Mouse (Mus musculus): Measurements from ENCODE around the gene Cby1. TPM values are rescaled to one million over a fixed set of nuclear protein-coding genes. Genes with fewer than 3 reads are reported as not detected.
A peak's percentile ranks its signal among the peaks of the same experiment; 100 is the strongest.
"Not testable (repeated sequence)": the region's sequence is repeated elsewhere in the genome, so short reads cannot be mapped to it uniquely, and the experiment has no call there.

Gene Cby1
- polyA plus RNA-seq (2015; fragmentation: Nextera tagmentation; extraction: Ambion mirVana) = 57.0 and 57.5 TPM in 2 replicates

DNA sequence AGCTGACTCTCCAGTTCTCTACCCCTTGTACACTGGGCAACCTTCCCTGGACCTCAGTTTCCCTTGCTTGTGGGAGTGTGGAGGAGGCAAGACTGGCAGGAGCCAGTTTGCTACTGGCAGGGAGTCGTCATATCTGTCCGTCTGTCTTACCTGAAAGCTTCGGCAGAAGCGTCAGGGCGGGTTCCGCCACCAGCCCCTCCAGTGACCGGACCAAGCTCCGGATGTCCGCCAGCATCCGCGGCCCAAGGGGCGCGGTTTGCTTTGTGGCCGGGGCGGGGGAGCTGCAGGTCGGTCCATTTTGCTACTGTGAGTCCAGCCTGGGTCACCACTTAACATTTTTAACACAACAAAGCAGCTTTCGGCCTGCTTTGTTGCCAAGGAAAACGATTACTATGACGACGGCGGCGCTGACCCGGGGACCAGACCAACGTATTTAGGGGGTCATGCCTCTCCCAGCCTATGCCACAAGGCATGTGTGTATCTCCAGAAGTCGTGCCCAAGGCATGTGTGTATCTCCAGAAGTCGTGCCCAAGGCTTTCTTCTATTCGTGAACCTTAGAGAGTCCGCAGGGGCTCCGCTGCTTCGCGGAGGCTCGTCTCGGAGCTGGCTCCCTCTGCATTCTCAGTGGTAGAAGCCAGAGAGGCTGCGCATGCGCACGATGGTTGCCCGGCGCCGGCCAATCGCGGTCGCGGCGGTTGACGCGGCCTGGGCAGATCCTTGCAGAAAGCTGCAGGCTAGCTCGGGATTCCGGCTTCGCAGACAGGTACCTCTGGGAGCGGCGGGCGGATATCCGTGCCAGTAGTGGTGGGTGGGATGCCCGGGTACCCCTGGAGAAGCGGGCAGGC lies at the start of gene Cby1, which contains the start of gene Fam227a:
TSS of gene Cby1 (plus strand) at position 669 of the 845 bp plus-strand sequence.
TSS of gene Fam227a (minus strand) at position 426 of the 845 bp plus-strand sequence.
- peak; percentile 90 for DNase-seq (ENCODE audit: low spot score)

DNA sequence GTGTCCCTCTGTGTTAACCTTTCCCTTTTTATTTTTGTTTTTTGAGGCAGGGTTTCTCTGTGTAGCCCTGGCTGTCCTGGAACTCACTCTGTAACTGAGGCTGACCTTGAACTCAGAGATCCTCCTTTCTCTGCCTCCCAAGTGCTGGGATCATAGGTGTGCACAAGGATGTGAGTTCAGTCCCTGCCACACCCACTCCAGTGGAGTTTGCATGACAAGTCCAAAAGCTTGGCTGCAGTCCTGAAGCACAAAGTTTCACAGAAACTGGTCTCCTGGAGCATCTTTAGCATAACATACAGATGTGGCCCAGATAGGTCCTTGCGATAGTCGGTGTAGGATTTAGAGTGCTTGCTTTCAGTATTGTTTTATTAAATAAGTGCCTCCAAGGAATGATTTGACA lies 49.8 kb upstream of the Cby1 start:
- DNase-seq (ENCODE audit: low spot score) = no peak

DNA sequence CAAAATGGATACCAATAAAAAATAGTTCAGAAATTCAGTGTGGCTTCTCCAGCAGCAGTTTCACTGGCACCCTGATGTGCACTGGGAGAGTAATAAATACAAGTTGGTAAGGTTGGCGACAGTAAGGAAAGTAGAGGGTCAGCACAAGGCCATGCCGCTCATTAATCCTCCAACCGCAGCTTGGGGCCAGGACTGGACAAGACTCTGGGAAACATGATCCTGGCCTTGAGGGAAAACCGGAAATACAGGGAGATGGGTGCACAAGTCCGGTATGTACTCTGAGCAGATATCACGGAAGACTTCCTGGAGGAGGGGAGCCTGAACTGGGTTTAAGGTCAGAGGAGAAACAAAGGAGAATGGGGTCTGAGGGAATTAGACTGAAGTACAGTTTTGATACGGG lies 43.5 kb upstream of the Cby1 start:
- DNase-seq (ENCODE audit: low spot score) = no peak

DNA sequence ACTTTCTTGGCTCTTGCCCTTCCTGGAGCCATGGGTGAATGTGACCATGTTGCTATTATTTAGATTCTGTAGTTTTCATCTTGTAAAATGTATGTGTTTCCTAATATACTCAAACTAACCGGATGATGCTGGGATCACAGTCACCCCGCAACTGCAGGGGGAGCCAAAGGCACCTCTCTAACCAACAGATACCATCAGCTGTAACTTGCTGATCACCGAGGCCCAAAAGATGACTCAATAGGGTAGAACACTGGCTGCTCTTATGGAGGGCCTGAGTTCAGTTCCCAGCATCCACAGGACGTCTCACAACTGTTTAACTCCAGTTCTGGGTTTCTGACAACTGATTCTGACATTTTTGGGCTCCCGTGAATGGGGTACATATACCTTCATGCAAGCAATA lies 42.3 kb upstream of the Cby1 start:
- DNase-seq (ENCODE audit: low spot score) = no peak

DNA sequence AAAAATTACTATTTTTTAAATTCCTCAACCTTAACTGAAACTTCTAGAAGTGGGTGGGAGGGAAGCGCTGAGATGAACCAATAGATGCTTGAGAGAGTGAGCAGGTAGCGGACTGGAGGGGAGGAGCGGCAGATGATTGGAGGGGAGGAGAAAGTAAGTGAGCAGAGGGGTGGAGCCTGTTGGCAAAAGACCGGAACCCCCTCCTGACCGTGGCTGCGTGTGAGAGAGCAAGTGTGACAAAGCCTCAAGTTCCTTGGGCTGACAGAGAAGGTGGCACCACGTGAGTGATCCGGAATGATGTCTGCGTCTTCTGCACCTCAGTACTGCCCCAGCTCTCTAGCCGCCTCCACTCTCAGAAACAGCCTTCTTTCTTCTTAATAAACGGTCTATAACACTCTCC lies 41.9 kb upstream of the Cby1 start:
- no peak for DNase-seq (ENCODE audit: low spot score)

DNA sequence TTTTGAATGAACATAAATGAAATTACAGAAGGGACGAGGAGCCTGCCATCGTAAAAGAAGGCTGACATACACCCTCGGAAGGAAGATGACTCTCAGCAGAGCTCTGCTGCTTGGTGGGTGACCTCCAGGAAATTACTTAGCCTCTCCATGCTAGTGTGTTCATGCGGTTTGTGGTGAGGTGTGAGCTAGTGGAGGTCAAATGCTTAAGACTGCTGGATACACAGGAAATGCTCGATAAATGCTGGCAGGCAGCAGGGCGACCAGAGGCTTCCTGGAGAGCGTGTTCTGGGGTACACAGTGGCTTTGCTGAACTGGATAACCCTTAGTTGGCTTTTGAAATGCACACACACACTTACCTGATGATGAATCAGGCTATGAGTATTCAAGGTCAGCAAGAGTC lies 40.5 kb upstream of the Cby1 start:
- no peak for DNase-seq (ENCODE audit: low spot score)

DNA sequence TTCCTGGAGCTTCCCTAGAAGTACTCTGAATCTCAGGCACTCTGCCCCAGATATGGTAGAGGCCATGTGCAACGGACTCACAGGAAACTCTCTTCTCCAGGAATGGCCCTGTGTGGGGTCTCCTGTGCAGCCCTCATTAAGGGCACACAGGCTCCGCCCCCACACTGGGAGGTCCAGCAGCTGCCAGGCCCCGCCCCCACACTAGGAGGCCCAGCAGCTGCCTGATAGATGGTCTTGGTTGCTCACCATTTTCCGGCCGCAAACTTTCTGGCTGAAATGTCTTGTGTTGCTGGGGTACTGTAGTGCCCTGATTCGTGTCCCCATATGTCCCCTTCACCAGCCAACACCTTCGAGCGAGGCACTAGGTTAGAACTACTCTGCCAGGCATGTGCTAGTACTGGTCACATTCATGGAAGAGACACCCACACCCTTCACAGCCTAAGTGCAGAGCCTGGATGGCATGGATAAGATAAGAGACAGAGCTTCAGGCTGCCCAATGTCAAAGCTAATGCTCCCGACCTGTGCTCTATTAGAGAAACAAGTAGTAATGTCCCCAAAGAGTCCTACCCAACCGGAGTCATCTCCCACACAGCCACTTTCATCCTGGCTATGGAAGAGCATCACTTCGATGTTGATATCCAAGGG lies 39.1 kb upstream of the Cby1 start:
- no peak for DNase-seq (ENCODE audit: low spot score)

DNA sequence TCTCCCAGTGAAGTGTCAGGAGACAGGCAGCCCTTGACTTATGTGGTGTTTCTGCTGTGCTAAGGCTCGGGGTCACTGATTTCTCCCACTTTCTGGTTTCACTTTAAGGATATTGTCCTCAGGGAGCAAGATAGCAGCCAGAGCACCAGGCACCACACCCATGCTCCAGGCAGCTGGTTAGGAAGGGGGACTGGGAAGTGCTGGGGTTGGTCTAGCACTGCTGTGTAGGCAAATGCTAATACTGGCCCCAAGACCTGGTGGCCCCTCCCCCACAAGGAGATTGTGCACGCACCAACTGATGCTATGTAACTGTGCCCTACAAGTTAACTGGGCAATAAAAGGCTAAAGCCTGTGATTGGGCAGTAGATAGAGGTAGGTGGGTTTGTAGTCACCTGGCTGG lies 28.5 kb upstream of the Cby1 start:
- DNase-seq (ENCODE audit: low spot score) = no peak

DNA sequence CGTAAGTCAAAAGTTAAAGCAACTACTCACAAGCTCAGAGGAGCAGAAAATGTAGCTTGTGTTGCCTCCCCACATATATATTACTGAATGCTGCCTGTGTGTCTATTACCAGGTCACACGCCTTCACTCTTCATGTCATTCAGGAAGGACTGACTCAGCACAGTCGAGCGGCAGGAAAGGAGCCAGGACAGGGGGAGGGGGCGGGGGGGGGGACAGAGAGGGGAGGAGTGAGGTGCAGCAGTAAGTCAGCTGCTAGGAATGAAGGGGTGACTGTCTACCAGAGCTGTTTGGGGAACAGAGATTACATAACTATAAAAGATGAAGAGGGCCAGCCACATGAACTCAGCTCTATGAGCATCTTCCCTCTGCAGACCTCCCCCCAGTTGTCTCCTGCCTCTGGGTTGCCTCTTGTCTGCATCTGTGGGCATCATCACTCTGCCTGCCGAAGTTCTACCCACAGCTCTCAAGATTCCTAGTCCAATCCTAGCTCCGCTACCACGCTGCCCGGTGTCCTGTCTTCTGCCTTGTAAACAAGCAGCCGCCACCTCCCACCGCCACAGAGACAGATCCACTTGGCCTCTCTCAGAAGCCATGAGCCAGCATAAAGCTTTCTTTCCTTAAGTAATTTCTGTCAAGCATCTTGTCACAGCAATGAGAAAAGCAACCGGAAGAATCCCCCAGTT lies 17.7 kb upstream of the Cby1 start:
- DNase-seq (ENCODE audit: low spot score) = no peak

DNA sequence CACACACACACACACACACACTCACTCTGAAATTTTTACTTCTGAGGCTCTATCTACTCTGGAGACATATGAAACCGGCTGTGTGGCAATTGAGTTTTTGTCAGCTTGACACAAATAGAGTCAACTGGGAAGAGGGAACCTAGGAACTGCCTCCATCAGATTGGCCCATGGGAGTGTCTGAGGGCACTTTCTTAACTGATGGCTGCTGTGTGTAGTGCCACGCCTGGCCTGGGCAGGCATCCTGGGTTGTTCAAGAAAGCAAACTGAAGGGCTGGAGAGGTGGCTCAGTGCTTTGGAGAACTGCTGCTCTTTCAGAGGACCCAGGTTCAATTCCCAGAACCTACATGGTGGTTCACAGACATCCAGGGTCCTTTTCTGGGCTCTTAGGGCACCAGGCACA lies 13.5 kb upstream of the Cby1 start:
- DNase-seq (ENCODE audit: low spot score) = no peak

DNA sequence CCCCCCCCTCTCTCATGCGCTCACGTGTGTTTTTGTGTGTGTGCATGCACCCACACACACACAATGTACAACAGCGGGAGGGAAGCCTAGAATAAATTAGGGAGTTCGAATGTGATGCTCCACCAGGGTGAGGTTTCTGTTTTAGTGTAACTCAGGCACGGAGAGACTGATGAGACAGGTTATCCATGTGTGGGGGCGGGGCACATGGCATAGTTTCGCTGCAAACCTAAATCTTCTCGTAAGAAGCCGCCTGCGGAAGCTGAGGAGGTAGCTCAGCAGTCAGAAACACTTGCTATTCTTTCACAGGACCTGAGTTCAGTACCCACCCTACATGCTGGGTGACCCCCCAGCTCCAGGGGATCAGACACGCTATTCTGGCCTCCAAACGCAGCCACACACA lies 10.9 kb upstream of the Cby1 start:
- DNase-seq (ENCODE audit: low spot score) = no peak

DNA sequence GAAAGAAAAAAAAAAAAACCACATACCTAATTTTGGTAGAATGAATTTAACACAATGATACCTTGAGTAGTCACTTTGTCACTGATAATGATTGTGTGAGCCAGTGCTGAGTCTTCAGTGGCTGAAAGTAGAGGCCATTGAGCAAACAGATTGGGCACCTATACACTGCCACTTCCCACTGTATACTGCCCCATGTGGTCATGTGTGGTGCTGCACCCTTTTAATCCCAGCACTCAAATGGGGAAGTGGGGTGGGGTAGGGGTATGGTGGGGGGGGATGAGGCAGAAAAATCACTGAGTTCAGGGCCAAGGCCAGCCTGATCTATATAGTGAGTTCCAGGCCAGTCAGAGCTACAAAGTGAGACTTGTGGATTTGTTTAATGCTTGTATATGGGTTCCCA lies 8.4 kb upstream of the Cby1 start:
- peak; percentile 64 for DNase-seq (ENCODE audit: low spot score)

DNA sequence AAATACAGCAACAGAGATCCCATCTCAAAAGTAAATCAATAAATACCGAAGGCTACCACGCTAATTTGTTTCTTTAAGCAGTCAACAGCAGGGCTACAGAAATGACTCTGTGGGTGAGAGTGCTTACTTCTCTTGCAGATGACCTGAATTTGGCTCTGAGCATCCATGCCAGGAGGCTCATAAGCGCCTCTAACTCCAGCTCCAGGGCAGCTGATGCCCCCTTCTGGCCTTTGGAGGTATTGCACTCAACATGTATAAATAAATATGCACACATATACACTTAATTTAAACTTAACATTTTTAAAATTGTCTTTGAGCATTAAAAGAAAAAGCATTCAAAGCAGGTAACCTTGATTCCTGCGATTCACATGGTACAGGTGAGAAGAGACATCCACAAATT lies 7.5 kb upstream of the Cby1 start:
- DNase-seq (ENCODE audit: low spot score) = peak; percentile 49

DNA sequence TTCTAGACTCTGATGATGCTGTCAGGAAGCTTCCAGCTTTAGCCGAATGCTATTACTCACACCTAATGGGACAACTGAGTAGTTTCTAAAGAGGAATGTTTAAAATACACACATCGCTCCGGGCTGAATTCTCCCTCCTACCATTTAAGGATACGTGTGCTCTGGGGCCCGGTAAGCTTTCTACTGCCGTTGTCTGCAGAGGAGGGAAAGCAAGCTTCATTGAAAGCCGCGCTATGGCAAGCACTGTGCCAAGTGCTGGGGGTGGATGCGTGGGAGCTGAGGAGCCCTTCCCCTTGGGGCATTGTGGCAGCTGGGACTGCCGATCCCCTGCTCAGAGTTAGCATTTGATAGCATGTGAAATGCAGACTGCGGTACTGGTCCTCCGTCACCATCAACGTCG lies 2.5 kb upstream of the Cby1 start:
- DNase-seq (ENCODE audit: low spot score) = no peak

DNA sequence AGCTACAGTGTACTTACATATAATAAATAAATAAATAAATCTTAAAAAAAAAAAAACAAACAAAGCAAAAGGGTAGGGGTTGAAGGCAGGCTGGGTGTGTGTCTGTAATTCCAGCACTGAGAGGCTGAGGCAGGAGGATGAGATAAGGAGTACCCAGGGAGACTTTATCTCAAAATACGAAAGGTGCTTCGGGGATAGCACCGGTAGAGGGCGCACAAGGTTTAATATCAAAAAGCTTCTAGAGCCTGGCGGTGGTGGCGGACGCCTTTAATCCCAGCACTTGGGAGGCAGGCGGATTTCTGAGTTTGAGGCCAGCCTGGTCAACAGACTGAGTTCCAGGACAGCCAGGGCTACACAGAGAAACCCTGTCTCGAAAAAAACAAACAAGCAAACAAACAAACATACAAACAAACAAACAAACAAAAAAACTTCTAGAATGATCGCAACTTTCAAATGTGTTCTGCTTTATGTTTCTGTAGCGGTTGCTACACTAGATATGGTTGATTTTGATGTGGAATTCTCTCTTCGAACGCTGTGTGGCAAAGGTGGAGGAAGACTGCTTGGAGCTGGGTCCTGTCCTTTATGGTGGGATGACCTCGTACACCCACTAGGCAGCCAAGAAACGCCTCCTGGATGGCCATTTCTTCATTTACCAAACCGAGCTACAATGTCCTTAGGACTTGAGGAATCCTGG lies 1.0 kb upstream of the Cby1 start:
- DNase-seq (ENCODE audit: low spot score) = peak; percentile 84

DNA sequence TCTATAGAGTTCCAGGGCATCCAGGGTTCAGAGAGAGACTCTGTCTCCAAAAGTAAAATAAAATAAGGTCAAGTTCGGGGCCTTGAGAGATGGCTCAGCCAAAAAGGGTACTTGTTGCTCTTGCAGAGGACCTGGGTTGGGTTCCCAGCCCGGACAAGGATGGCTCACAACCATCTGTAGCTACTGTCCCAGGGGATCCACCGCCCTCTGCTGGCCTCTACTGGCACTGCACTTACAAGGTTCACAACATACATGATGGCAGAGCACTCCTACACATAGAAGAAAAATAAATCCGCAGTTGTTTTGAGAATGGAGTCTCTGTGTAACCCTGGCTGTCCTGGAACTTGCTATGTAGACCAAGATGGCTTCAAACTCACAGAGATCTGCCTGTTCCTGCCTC lies 2.9 kb downstream of the Cby1 start:
- DNase-seq (ENCODE audit: low spot score) = peak; percentile 48

DNA sequence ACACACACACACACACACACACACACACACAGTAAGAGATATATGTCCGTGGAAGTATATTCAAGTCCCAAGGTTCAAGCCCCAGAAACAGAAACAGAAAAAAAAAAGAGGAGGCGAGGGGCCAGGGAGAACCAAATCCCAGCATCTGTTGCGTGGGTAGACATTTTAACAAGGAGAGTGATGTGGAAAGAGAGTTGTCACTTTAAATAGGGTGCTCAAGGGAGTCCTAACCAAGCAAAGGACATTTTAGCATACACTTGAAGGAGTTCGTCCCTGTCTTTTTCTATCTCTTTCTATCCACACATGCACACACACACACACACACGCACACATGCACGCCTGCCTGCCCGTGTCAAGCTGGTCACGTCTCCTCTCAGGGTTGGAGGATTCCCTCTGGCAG lies 5.7 kb downstream of the Cby1 start:
- DNase-seq (ENCODE audit: low spot score) = no peak

DNA sequence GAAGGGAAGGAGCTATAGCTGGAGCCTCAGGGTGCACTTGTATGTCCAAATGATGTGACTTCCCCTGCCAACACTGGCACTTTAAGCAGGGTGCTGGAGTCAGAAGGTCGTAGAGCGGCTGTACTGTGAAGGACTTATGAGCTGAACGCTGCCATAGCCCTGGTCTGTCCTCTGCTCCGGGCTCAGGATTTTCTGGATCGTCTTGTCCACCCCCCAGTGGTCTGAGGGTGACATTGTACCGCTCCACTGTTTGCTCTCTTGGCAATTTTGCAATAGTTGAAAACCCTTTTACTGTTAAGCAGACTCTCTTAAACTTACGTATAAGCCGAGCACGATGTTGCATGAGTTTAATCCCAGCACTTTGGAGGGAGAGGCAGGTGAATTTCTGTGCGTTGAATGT lies 10.2 kb downstream of the Cby1 start:
- no peak for DNase-seq (ENCODE audit: low spot score)

DNA sequence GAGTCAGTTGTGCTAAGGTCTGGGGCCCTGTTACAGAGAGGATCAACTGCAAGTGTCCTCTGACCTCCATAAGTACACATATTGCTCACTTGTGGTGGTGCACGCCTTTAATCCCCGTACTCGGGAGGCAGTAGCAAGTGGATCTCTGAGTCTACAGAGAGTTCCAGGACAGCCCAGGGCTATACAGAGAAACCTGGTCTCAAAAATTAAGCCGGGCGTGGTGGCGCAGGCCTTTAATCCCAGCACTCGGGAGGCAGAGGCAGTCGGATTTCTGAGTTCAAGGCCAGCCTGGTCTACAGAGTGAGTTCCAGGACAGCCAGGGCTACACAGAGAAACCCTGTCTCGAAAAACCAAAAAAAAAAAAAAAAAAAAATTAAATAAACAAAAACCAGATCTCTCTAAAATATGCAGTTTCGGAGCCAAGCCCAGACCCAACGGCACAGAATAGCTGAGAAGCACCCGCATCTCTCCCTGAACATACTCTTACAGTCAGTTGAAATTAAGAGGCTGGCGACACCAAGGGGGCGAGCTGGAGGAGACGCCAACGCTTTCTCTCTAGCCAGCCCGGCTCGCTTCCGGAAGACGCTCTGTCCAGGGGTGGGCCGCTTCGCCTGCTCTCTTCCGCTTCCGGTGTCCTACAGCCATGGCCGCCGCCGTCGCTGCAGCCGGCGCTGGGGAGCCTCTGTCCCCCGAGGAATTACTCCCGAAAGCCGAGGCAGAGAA lies 11.4 kb downstream of the Cby1 start, which contains the start of gene Tomm22:
TSS of gene Tomm22 (plus strand) at position 613 of the 723 bp plus-strand sequence.
- peak; percentile 90 for DNase-seq (ENCODE audit: low spot score)

DNA sequence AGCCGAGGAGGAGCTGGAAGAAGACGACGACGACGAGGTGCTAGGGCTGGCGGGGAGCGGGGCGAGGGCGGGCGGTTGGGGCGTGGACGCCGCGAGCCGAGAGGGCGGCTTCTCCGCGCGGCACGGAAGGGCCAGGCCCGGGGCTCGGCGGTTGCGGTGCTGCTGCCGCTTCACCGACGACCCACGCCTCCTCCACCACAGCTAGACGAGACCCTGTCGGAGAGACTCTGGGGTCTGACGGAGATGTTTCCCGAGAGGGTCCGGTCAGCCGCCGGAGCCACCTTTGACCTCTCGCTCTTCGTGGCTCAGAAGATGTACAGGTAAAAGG lies 11.9 kb downstream of the Cby1 start:
- DNase-seq (ENCODE audit: low spot score) = no peak

DNA sequence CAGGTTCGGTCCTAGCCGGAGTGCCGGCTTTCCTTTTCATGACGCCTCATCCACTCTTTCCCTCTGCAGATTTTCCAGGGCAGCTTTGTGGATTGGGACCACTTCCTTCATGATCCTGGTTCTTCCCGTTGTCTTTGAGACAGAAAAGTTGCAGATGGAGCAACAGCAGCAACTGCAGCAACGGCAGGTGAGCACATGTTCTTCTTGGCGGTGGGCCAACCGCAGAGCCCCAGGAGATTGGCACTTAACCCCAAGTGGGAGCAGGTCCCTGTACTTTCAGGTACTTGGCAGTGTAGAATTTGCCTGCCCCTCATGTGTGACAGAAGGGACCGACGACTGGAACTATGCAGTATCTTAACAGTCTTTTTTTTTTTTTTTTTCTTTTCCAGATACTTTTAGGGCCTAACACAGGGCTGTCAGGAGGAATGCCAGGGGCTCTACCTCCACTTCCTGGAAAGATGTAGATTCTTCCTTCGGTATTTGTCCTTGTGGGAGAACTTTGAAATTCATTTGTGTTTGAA lies 12.9 kb downstream of the Cby1 start:
- DNase-seq (ENCODE audit: low spot score) = not testable (repeated sequence)
